Mouse (Mus musculus) forebrain, embryonic 10.5 days (tissue): ENCODE measurements around the gene T. TPM values are rescaled to one million over a fixed set of nuclear protein-coding genes. Genes with fewer than 3 reads are reported as not detected.
A peak's percentile ranks its signal among the peaks of the same experiment; 100 is the strongest.

Experiments used
- DNase-seq: peaks from one replicate; pipeline ENCODE4 v3.0.0-alpha.2; 2017; ENCODE audit warnings: low spot score; ENCODE audit errors: extremely low spot score
- H3K27ac ChIP-seq: fragments of 300-500 bp; sonication (generic); 2 replicates; pipeline ENCODE4 v1.5.1; 2016; ENCODE audit warnings: mild to moderate bottlenecking
- H3K27me3 ChIP-seq: fragments of 300-500 bp; sonication (generic); 2 replicates; pipeline ENCODE4 v1.6.1; 2016; ENCODE audit warnings: mild to moderate bottlenecking; ENCODE audit not compliant: poor library complexity, severe bottlenecking
- H3K36me3 ChIP-seq: fragments of 300-500 bp; sonication (generic); replicated peaks from 2 replicates; pipeline ENCODE4 v1.6.1; 2016; ENCODE audit warnings: mild to moderate bottlenecking, moderate library complexity
- H3K4me1 ChIP-seq: fragments of 300-500 bp; sonication (generic); 2 replicates; pipeline ENCODE4 v1.6.1; 2016
- H3K4me3 ChIP-seq: fragments of 300-500 bp; sonication (generic); 2 replicates; pipeline ENCODE4 v1.5.1; 2016; ENCODE audit warnings: mild to moderate bottlenecking, moderate library complexity
- H3K9me3 ChIP-seq: fragments of 300-500 bp; sonication (generic); 2 replicates; pipeline ENCODE4 v1.6.1; 2016; ENCODE audit warnings: mild to moderate bottlenecking, moderate library complexity
- WGBS: fragments of 180-500 bp; shearing (Covaris S2); methylation state at CpG from one replicate; pipeline ENCODE4 v1.1.7; 2016; 5-methylcytosine and 5-hydroxymethylcytosine counted together
- polyA plus RNA-seq: library from polyadenylated mRNA; unstranded; fragments of >200 nt; fragmentation: Nextera tagmentation; extraction: Ambion mirVana; gene quantifications from 2 replicates; pipeline ENCODE4 v1.2.1, GENCODE M21; 2016

T gene
- polyA plus RNA-seq, 1 experiment from 2014 or later = 0.52 TPM

GRCm38 (mm10) chr17:8410330-8410729, 23.9 kb upstream of the T start:
- peaks cover 48% of the 10 kb centered on the region for H3K4me1 ChIP-seq
- no peak overlapping the region for H3K4me3 ChIP-seq
- peaks cover 60% of the 10 kb centered on the region for H3K27me3 ChIP-seq
- no peaks in the 10 kb centered on the region for H3K36me3 ChIP-seq
- no peak for DNase-seq
- H3K9me3 ChIP-seq = no peaks in the 10 kb centered on the region
- WGBS = 87% methylated on average over 2 of the region's 2 CpGs
- H3K27ac ChIP-seq = no peak overlapping the region

DNA sequence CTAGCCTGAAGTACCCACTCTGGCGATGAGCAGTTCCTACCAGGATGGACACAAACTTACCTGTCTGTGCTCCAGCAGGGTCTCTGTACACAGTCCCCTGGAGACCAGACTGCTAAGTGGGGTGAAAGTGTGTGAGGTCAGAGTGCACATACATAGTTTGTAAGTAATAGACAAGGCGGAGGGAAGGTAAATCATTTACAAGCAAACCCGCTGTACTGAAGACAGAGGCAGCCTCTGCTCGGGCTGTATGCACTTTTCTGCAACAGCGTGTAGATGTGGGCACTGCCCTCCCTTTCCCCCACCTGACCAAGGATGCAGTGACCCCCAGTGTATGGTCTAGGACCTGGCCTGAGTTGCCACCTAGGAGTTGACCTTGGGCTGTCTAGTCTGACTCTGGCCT, 20.6 kb upstream of the T start:
- H3K27me3 ChIP-seq = peaks cover 67% of the 10 kb centered on the region
- WGBS = 51% methylated on average over 5 of the region's 5 CpGs

GRCm38 (mm10) chr17:8415533-8415932, 18.7 kb upstream of the T start:
- Histone ChIP-seq H3K27me3 (peaks cover 50% of the 10 kb centered on the region), H3K4me1 (peaks cover 20% of the 10 kb centered on the region), H3K36me3 (no peaks in the 10 kb centered on the region), H3K9me3 (no peaks in the 10 kb centered on the region), H3K27ac (0 out of 2 replicates have a peak overlapping the region, but pooled peaks have one; percentile 20), H3K4me3 (no peak overlapping the region)
- 3% methylated on average over 8 of the region's 8 CpGs for WGBS
- no peak for DNase-seq

More for the DNA sequence above, 20.6 kb upstream of the T start:
- no peak overlapping the region for H3K4me3 ChIP-seq
- no peak overlapping the region for H3K27ac ChIP-seq
- no peak for DNase-seq
- no peaks in the 10 kb centered on the region for H3K9me3 ChIP-seq
- no peaks in the 10 kb centered on the region for H3K36me3 ChIP-seq
- H3K4me1 ChIP-seq = peaks cover 32% of the 10 kb centered on the region

DNA sequence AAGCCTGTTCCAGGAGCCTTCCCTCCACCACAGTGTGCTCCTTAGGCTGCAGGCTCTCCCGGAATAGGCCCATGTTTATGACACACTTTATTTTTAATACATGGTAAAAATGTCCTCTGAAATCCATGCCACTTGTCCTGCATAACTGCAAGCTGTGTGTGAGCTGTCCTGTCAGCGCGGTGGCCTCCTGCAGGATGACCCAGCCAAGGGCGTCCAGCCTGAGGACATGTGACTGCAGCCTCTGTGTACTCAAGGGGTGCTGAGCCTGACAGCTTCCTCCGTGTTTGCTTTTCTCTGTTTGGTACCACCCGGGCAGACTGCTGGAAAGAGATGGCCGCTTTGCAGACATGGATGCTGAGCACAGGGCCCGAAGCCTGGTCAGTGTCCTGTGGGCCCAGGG, 17.4 kb upstream of the T start:
- Histone ChIP-seq H3K9me3 (no peaks in the 10 kb centered on the region), H3K36me3 (no peaks in the 10 kb centered on the region), H3K4me1 (peaks cover 20% of the 10 kb centered on the region), H3K27ac (no peak overlapping the region), H3K27me3 (peaks cover 50% of the 10 kb centered on the region), H3K4me3 (no peak overlapping the region)
- 70% methylated on average over 8 of the region's 8 CpGs for WGBS
- no peak for DNase-seq

DNA sequence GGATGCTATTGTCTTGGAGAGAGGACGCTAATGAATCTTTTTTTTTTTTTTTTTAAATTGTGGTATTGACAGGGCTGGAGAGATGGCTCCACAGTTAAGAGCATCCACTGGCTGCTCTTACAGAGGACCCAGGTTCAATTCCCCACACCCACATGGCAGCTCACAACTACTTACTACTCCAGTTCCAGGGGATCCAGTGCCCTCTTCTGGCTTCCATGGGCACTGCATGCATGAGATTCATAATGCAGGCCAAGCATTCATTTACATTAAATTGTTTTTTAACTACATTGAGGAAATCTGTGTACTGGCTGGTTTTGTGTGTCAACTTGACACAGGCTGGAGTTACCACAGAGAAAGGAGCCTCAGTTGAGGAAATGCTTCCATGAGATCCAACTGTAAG, 13.5 kb upstream of the T start:
- Histone ChIP-seq H3K9me3 (peaks cover under 1% of the 10 kb centered on the region; the same call in 1 of the 2 replicates), H3K27me3 (peaks cover 22% of the 10 kb centered on the region), H3K4me3 (no peak overlapping the region), H3K36me3 (no peaks in the 10 kb centered on the region), H3K4me1 (peaks cover 3% of the 10 kb centered on the region; the same call in 1 of the 2 replicates), H3K27ac (no peak overlapping the region)
- no peak for DNase-seq
- WGBS = 57% methylated on average over 1 of the region's 1 CpGs

DNA sequence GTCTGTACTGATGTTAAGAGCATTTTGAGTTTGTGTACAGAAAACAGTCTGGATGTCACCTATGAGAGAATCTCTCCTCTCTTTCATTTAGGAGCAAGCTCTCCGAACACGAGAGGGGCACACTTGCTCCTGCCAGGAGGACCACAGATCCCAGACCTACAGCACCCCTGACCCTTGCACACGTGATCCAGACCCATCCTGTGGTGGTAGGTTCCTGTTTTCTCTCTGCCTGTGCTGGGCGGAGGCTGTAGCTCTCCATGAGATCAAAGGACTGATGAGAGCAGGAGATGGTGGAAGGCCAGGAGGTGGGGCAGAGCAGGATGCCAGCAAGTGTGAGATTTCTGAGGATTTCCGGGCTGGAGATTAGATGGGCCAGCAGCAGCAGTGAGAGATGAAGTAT, 12.7 kb upstream of the T start:
- WGBS = 53% methylated on average over 5 of the region's 5 CpGs
- Histone ChIP-seq H3K36me3 (no peaks in the 10 kb centered on the region), H3K4me3 (no peak overlapping the region), H3K27me3 (peaks cover 16% of the 10 kb centered on the region), H3K27ac (no peak overlapping the region), H3K4me1 (no peaks in the 10 kb centered on the region), H3K9me3 (peaks cover 6% of the 10 kb centered on the region)
- DNase-seq = no peak

- Histone ChIP-seq H3K4me3 (no peak overlapping the region), H3K27me3 (peaks cover 25% of the 10 kb centered on the region), H3K36me3 (no peaks in the 10 kb centered on the region), H3K4me1 (no peaks in the 10 kb centered on the region), H3K9me3 (peaks cover 6% of the 10 kb centered on the region), H3K27ac (no peak overlapping the region)
- no peak for DNase-seq
- WGBS = 51% methylated on average over 2 of the region's 2 CpGs
Observed at GRCm38 (mm10) chr17:8423283-8423682, 10.9 kb upstream of the T start.

- WGBS = 1% methylated on average over 16 of the region's 16 CpGs
- Histone ChIP-seq H3K4me1 (peaks cover 33% of the 10 kb centered on the region), H3K4me3 (no peak overlapping the region), H3K27ac (no peak overlapping the region), H3K27me3 (peaks cover 86% of the 10 kb centered on the region), H3K9me3 (peaks cover 6% of the 10 kb centered on the region), H3K36me3 (no peaks in the 10 kb centered on the region)
- DNase-seq = no peak
Observed at GRCm38 (mm10) chr17:8429436-8429835, 4.8 kb upstream of the T start.

GRCm38 (mm10) chr17:8429896-8430295, 4.3 kb upstream of the T start:
- peaks cover 6% of the 10 kb centered on the region for H3K9me3 ChIP-seq
- peaks cover 38% of the 10 kb centered on the region for H3K4me1 ChIP-seq
- DNase-seq = no peak
- no peak overlapping the region for H3K27ac ChIP-seq
- peaks cover 91% of the 10 kb centered on the region for H3K27me3 ChIP-seq
- WGBS = under 1% methylated on average over 5 of the region's 5 CpGs
- H3K4me3 ChIP-seq = no peak overlapping the region
- H3K36me3 ChIP-seq = no peaks in the 10 kb centered on the region

DNA sequence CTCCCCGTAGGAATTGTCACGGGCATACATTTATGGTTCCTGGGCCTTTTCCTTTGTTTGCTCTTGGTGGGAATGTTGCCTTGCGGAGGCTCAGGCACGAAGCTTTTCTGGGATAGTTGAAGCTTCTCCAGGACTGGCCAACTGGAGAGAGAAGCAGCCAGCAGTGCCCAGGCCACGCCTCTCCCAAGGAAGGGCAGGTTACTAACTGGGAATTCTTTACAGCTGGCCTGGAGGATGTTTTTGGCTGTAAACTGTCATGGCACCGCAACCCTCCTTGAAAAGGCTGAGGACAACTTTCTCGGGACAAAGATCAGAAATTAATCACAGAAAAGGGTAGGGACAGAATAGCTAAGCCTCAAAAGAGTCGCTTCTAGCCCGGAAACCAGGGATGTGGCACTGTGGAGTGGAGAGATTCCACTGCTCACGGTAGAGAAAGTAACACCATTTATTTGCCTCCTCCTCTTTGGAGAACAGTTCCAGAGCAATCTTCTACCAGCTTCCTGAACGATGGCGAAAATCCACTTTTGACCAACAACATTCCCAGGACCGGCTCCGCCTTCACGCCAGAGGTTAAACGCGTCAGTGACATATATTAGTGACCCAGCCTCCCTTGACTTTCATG, 1.9 kb upstream of the T start:
- Histone ChIP-seq H3K4me3 (no peak overlapping the region), H3K27me3 (peaks cover 100% of the 10 kb centered on the region), H3K36me3 (no peaks in the 10 kb centered on the region), H3K4me1 (peaks cover 38% of the 10 kb centered on the region), H3K27ac (no peak overlapping the region), H3K9me3 (no peaks in the 10 kb centered on the region)
- WGBS = under 1% methylated on average over 17 of the region's 17 CpGs
- DNase-seq = peak; percentile 31

DNA sequence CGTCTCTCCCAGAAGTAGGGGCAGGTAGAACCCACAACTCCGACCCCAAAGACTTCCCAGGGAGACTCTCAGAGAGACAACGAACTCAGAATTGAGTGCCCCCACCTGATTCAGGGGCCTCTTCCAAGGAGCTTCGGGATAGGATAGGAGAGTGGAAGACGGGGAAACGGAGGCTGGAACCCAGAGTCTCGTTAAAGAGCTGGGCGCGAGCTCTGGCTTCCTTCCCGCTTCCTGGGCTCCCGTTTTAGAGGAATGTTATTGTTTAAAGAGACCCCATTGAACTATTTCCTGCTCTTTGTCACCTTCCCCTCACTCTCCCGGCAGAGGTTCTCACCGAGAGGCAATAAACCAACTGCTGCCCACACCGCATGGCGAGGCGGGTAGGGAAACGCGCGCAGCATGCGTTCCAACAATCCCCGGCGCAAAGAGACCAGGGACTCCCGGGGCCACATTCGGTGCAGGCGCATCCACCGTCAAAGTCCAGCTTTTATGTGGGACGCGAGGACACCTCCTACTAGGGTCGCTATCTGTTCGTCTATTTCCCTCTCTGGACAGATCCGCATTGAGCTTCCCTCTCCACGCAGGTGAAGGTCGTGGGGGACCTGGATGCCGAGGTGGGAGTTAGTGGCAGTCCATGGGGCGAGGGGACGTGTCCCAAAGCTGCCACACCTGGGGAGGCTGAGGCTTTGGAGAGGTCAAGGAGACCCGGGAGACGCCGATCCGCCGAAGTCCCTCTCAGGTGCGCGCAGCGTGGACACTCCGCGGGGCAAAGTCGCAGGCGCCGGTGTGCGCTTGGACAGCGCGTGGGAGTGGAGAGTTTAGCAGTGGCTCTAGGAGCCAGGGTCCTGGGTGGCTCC, 874 bp upstream of the T start:
- Histone ChIP-seq H3K4me1 (peaks cover 38% of the 10 kb centered on the region), H3K27ac (no peak overlapping the region), H3K9me3 (no peaks in the 10 kb centered on the region), H3K36me3 (no peaks in the 10 kb centered on the region), H3K27me3 (peaks cover 100% of the 10 kb centered on the region), H3K4me3 (peak overlapping the region; percentile 43)
- WGBS = under 1% methylated on average over 52 of the region's 52 CpGs
- DNase-seq = peak; percentile 18

DNA sequence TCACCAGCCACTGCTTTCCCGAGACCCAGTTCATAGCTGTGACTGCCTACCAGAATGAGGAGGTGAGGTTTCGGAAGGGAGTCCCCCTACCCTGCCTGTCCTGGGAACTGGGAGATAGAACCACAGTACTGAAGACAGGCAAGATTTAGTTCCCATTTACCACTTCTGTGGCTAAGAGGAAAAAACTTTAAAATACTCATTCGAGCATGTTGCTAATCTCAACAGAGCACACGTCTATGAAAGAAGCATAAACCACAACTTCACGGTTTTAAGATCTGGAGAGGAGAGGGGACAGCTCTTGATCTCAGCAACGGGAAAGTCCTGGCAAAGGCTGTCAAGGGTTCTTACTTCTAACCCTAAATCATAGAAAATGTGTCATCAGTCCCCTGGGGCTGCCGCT, 2.0 kb downstream of the T start:
- H3K27me3 ChIP-seq = peaks cover 100% of the 10 kb centered on the region
- peaks cover 23% of the 10 kb centered on the region for H3K4me1 ChIP-seq
- DNase-seq = no peak
- WGBS = 10% methylated on average over 7 of the region's 7 CpGs
- no peaks in the 10 kb centered on the region for H3K9me3 ChIP-seq
- H3K27ac ChIP-seq = no peak overlapping the region
- no peaks in the 10 kb centered on the region for H3K36me3 ChIP-seq
- H3K4me3 ChIP-seq = no peak overlapping the region

- DNase-seq = no peak
- WGBS = 63% methylated on average over 3 of the region's 3 CpGs
- Histone ChIP-seq H3K36me3 (no peaks in the 10 kb centered on the region), H3K27me3 (peaks cover 26% of the 10 kb centered on the region), H3K4me1 (no peaks in the 10 kb centered on the region), H3K27ac (no peak overlapping the region), H3K4me3 (no peak overlapping the region), H3K9me3 (no peaks in the 10 kb centered on the region)
Observed at GRCm38 (mm10) chr17:8444062-8444461, 9.8 kb downstream of the T start.
